Mouse (Mus musculus): ENCODE data around the gene Arl5b.

- TF ChIP-seq CTCF (IDR thresholded peaks at IDR 0.05; ENCODE audit: borderline replicate concordance, control insufficient read depth, extremely low read depth, insufficient read depth, low read length, poor library complexity), result no peak
- TF ChIP-seq POLR2A (IDR thresholded peaks at IDR 0.05; ENCODE audit: control insufficient read depth, extremely low read depth, insufficient read depth, low read length, poor library complexity), result no peak
These were observed 41.7 kb upstream of the Arl5b start for GRCm38 (mm10) chr2:15007531-15007930.

Measured in thymus, adult 2 months (tissue).